Mouse (Mus musculus) heart, postnatal 0 days (tissue): ENCODE measurements at regions not wholly inside any gene's neighbourhood (a gene's known extent, or its start where the extent isn't known, plus 50 kb on each side); places are given as distances from the start of the nearest gene placed in this dataset.

Source experiments
- CTCF ChIP-seq: IDR thresholded peaks from 2 replicates; pipeline ENCODE4 v1.5.1; 2016; ENCODE audit warnings: antibody characterized with exemption, control low read depth, low read depth
- EP300 ChIP-seq: IDR thresholded peaks from 2 replicates; pipeline ENCODE4 v1.6.1; 2016; ENCODE audit warnings: antibody characterized with exemption, low read depth

GRCm38 (mm10) chr11:89867575-89867974, 90.1 kb upstream of the Ankfn1 start:
- TF ChIP-seq CTCF (no peak), EP300 (no peak)
